Mouse (Mus musculus) heart, embryonic 10.5 days (tissue): ENCODE results near the gene Adamts4. TPM values are rescaled to one million over a fixed set of nuclear protein-coding genes. Genes with fewer than 3 reads are reported as not detected.

Experiments
- DNase-seq: peaks from one replicate; pipeline ENCODE4 v3.0.0-alpha.2; 2017; ENCODE audit warnings: low spot score
- H3K27ac ChIP-seq: fragments of 300-500 bp; sonication (generic); 2 replicates; pipeline ENCODE4 v1.5.1; 2016; ENCODE audit warnings: mild to moderate bottlenecking
- H3K27me3 ChIP-seq: fragments of 300-500 bp; sonication (generic); 2 replicates; pipeline ENCODE4 v1.6.1; 2016; ENCODE audit warnings: mild to moderate bottlenecking; ENCODE audit not compliant: poor library complexity, insufficient read depth, severe bottlenecking
- H3K36me3 ChIP-seq: fragments of 300-500 bp; sonication (generic); 2 replicates; pipeline ENCODE4 v1.6.1; 2016; ENCODE audit warnings: mild to moderate bottlenecking, moderate library complexity
- H3K4me1 ChIP-seq: fragments of 300-500 bp; sonication (generic); 2 replicates; pipeline ENCODE4 v1.6.1; 2016; ENCODE audit warnings: mild to moderate bottlenecking
- H3K4me3 ChIP-seq: fragments of 300-500 bp; sonication (generic); 2 replicates; pipeline ENCODE4 v1.5.1; 2016; ENCODE audit warnings: mild to moderate bottlenecking, moderate library complexity
- H3K9me3 ChIP-seq: fragments of 300-500 bp; sonication (generic); 2 replicates; pipeline ENCODE4 v1.6.1; 2016; ENCODE audit warnings: mild to moderate bottlenecking, moderate library complexity
- WGBS: fragments of 180-500 bp; shearing (Covaris S2); methylation state at CpG from one replicate; pipeline ENCODE4 v1.1.7; 2016; 5-methylcytosine and 5-hydroxymethylcytosine counted together
- polyA plus RNA-seq: library from polyadenylated mRNA; unstranded; fragments of >200 nt; fragmentation: Nextera tagmentation; extraction: Ambion mirVana; gene quantifications from 2 replicates; pipeline ENCODE4 v1.2.1, GENCODE M21; 2016

Adamts4 gene
- 2.6 and 2.8 TPM in 2 replicates for polyA plus RNA-seq

GRCm38 (mm10) chr1:171249913-171250600 lies at the start of gene Adamts4:
TSS of gene Adamts4 (plus strand) at chr1:171250421.
- 0 out of 2 replicates have a peak, but pooled peaks cover 7% of the 10 kb centered on the region for H3K27me3 ChIP-seq
- DNase-seq: no peak
- 20% methylated on average over 5 of the region's 5 CpGs for WGBS
- no peaks in the 10 kb centered on the region for H3K9me3 ChIP-seq
- H3K36me3 ChIP-seq: peaks cover 10% of the 10 kb centered on the region
- peak within 1 kb of the TSS; percentile 98 for H3K27ac ChIP-seq
- peaks cover 68% of the 10 kb centered on the region for H3K4me1 ChIP-seq
- H3K4me3 ChIP-seq: peak within 1 kb of the TSS; percentile 49

GRCm38 (mm10) chr1:171200769-171201168 lies 49.5 kb upstream of the Adamts4 start:
- 89% methylated on average over 1 of the region's 1 CpGs for WGBS

GRCm38 (mm10) chr1:171203471-171204248 lies 46.6 kb upstream of the Adamts4 start:
- 56% methylated on average over 11 of the region's 11 CpGs for WGBS

More at GRCm38 (mm10) chr1:171200769-171201168, 49.5 kb upstream of the Adamts4 start:
- Histone ChIP-seq H3K4me3 (no peak overlapping the region), H3K4me1 (peaks cover 6% of the 10 kb centered on the region), H3K27me3 (peaks cover 4% of the 10 kb centered on the region), H3K36me3 (no peaks in the 10 kb centered on the region), H3K27ac (no peak overlapping the region), H3K9me3 (no peaks in the 10 kb centered on the region)
- no peak for DNase-seq

GRCm38 (mm10) chr1:171204249-171204644 lies 46.0 kb upstream of the Adamts4 start:
- no peak for DNase-seq
- no peaks in the 10 kb centered on the region for H3K9me3 ChIP-seq
- H3K27ac ChIP-seq: no peak overlapping the region
- 68% methylated on average over 7 of the region's 7 CpGs for WGBS
- H3K27me3 ChIP-seq: no peaks in the 10 kb centered on the region
- H3K4me3 ChIP-seq: no peak overlapping the region
- H3K36me3 ChIP-seq: no peaks in the 10 kb centered on the region
- 0 out of 2 replicates have a peak, but pooled peaks cover under 1% of the 10 kb centered on the region for H3K4me1 ChIP-seq

More at GRCm38 (mm10) chr1:171203471-171204248, 46.6 kb upstream of the Adamts4 start:
- Histone ChIP-seq H3K36me3 (no peaks in the 10 kb centered on the region), H3K4me1 (no peaks in the 10 kb centered on the region), H3K4me3 (no peak overlapping the region), H3K9me3 (no peaks in the 10 kb centered on the region), H3K27me3 (no peaks in the 10 kb centered on the region), H3K27ac (no peak overlapping the region)
- no peak for DNase-seq

GRCm38 (mm10) chr1:171205704-171206493 lies 44.3 kb upstream of the Adamts4 start:
- Histone ChIP-seq H3K27me3 (no peaks in the 10 kb centered on the region), H3K9me3 (no peaks in the 10 kb centered on the region), H3K4me3 (no peak overlapping the region), H3K4me1 (peaks cover 4% of the 10 kb centered on the region; the same call in 1 of the 2 replicates), H3K27ac (no peak overlapping the region), H3K36me3 (no peaks in the 10 kb centered on the region)
- DNase-seq: no peak
- 61% methylated on average over 6 of the region's 6 CpGs for WGBS

GRCm38 (mm10) chr1:171209409-171209808 lies 40.8 kb upstream of the Adamts4 start:
- H3K4me1 ChIP-seq: peaks cover 4% of the 10 kb centered on the region; the same call in 1 of the 2 replicates
- no peaks in the 10 kb centered on the region for H3K36me3 ChIP-seq
- H3K27ac ChIP-seq: 0 out of 2 replicates have a peak overlapping the region, but pooled peaks have one; percentile 29
- H3K27me3 ChIP-seq: no peaks in the 10 kb centered on the region
- no peak for DNase-seq
- WGBS: 20% methylated on average over 4 of the region's 4 CpGs
- no peak overlapping the region for H3K4me3 ChIP-seq
- no peaks in the 10 kb centered on the region for H3K9me3 ChIP-seq

GRCm38 (mm10) chr1:171212854-171213253 lies 37.4 kb upstream of the Adamts4 start:
- Histone ChIP-seq H3K27me3 (0 out of 2 replicates have a peak, but pooled peaks cover 3% of the 10 kb centered on the region), H3K4me3 (no peak overlapping the region), H3K27ac (0 out of 2 replicates have a peak overlapping the region, but pooled peaks have one; percentile 23), H3K36me3 (peaks cover 7% of the 10 kb centered on the region; the same call in 1 of the 2 replicates), H3K4me1 (peaks cover 11% of the 10 kb centered on the region; the same call in 1 of the 2 replicates), H3K9me3 (no peaks in the 10 kb centered on the region)
- no peak for DNase-seq
- WGBS: 64% methylated on average over 3 of the region's 3 CpGs

- peaks cover 18% of the 10 kb centered on the region for H3K36me3 ChIP-seq
- 71% methylated on average over 10 of the region's 10 CpGs for WGBS
- peaks cover 11% of the 10 kb centered on the region; the same call in 1 of the 2 replicates for H3K4me1 ChIP-seq
- 0 out of 2 replicates have a peak within 1 kb of the TSS, but pooled peaks have one; percentile 23 for H3K27ac ChIP-seq
- no peak for DNase-seq
- H3K4me3 ChIP-seq: no peak within 1 kb of the TSS
- H3K27me3 ChIP-seq: 0 out of 2 replicates have a peak, but pooled peaks cover 3% of the 10 kb centered on the region
- H3K9me3 ChIP-seq: no peaks in the 10 kb centered on the region
These were observed 36.3 kb upstream of the Adamts4 start, which contains the start of gene Nr1i3 for GRCm38 (mm10) chr1:171213801-171214496. TSS of gene Nr1i3 (plus strand) at chr1:171213970.

- WGBS: 75% methylated on average over 18 of the region's 18 CpGs
These were observed 33.8 kb upstream of the Adamts4 start for GRCm38 (mm10) chr1:171216241-171216955.

GRCm38 (mm10) chr1:171220871-171221270 lies 29.4 kb upstream of the Adamts4 start:
- Histone ChIP-seq H3K4me1 (peaks cover 23% of the 10 kb centered on the region), H3K27me3 (no peaks in the 10 kb centered on the region), H3K36me3 (peaks cover 31% of the 10 kb centered on the region), H3K4me3 (peak overlapping the region; percentile 77), H3K9me3 (no peaks in the 10 kb centered on the region), H3K27ac (no peak overlapping the region)
- DNase-seq: peak; percentile 91
- WGBS: 9% methylated on average over 10 of the region's 10 CpGs

More at GRCm38 (mm10) chr1:171216241-171216955, 33.8 kb upstream of the Adamts4 start:
- Histone ChIP-seq H3K27ac (no peak overlapping the region), H3K36me3 (peaks cover 31% of the 10 kb centered on the region), H3K27me3 (0 out of 2 replicates have a peak, but pooled peaks cover 3% of the 10 kb centered on the region), H3K4me3 (no peak overlapping the region), H3K4me1 (peaks cover 15% of the 10 kb centered on the region), H3K9me3 (no peaks in the 10 kb centered on the region)
- no peak for DNase-seq
